Mouse (Mus musculus): Measurements from ENCODE around the gene Foxn4.

Foxn4 gene

DNA sequence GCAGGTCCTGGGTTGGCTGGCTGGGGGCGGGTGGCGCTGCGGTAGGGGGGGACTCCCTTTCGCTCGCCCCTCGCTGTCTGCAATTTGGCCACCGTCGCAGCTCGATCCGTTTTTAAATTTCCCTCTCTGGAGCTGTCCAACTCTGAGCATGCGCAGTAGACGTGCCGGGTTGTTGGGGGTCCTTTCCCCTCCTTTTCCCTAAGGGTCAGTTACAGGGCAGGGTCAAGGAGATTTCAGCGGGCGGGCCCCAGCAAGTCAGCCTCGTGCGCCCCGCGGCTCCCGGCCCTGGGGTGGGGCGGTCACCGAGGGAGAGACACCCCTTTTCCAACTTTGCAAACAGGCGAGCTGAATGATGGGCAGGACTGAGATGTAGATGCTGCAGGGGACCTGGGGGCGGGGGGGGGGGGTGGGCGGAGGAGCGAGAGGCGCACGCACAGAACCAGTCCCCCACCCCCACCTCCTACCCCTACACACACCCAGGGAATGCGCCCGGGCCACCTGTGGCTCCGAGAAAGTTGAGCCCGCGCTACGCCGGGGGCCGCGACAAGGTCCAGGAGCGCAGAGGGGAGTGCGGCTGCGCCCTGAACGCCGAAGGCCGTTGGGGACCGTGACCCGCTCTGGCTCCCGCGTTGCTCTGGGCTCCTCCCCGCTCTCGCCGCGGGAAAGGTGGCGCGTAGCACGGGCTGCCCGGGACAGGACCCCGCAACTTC lies at the start of gene Foxn4:
Gene Foxn4, minus strand, starts transcription at position 115 of the 710 bp plus-strand sequence.
- no peak for DNase-seq (ENCODE audit: low spot score)

DNA sequence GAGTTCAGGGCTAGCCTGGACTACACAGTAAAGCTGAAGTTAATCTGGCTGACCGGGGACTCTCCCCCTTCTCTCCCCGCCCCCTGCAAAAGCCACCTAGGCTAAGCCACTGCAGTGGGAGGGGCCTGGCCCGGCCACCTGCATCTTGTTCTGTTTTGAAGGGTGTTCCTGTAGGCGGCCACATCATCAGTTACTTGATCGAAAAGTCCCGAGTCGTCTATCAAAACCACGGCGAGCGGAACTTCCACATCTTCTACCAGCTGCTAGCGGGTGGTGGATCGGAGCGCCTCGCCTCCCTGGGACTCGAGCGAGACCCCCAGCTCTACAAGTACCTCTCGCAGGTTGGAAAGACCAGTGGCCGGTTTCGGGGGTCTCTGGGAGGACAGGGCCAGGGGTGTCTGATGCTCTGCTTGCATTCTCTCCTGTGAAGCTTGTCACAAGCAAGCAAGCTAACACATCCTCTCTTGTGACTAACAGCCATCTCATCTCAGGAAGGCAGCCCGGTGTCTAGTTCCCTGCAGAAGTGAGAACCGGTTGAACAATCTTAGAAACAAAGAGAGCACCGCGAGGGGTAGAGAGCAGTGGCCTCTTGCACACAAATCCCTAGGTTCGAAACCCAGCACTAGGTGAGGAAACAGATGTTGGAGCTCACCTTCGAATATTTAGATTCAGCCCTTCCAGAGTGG lies 49.6 kb upstream of the Foxn4 start:
- DNase-seq (ENCODE audit: low spot score): no peak

DNA sequence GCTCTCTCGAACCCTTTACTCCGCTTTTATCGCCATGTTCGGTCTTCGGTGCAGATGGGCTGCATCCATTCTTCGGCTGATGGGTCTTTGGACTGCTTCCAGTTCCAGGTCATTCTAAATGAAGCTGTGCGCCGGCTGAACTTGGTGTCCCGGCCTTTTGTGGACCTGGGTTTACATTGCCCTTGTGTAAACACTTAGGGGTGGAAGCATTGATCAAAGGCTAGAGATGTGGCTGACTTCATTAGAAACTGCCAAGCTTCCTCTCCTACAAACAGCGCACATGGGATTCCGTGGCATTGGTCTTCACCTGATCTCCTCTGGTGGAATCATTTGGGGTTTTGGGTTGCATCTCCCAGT lies 36.1 kb upstream of the Foxn4 start:
- DNase-seq (ENCODE audit: low spot score): no peak

DNA sequence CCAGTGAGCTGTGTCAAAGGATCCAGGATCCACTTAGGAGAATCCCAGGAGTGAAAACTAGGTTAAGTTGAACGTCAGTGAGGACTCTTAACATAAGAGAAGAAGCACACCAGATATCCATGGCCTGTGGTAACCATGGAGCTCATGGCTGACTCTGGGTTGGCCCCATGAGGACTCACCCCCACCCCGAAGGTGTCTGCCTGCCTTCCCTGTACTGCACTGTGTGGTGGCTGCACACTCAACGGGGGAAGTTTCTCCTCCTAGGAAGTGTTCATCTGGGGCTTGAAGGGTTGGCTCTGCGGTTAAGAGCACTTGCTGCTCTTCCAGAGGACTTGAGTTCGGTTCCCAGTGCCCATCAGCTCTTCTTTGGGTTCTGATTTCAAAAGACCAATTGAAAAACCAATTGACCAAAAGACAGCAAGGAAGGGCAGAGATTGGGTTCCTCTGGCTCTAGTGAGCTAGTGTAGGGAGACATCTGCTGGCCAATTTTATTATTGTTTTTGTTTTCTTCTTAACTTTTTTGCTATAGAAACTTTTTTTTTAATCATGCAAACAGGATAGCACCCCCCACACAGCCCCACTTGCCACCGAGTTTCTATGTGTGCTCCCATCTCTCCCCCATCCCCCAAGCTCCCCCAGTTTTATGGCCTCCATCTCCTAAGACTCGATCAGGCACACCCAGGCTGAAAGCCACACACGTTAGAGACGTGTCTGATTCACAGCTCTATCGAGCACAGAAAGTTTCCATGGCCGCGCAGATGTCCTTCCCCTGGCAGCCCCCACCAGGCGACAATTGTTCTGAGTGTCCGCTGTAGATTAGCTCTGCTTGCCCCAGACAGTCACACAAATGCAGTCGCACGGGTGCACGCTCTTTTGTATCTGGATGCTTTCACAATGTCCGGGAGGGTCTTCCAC lies 35.4 kb upstream of the Foxn4 start:
- DNase-seq (ENCODE audit: low spot score): no peak

DNA sequence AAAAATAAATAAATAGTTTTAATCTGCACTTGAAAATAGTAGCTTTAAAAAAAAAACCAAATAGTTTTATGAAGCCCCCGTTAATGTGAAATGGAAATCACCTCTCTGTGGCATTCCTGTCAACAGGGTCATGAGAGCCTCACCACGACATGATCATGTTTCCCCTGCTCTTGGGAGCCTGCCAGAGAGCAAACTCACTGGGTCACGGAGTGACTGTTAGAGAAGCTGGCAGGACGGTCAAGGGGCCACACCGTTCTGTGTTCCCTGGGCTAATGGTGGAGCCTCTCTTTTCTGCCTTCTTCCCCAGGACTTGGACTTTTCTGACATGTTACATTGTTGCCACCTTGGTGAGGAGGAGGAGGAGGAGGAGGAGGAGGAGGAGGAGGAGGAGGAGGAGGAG lies 32.9 kb upstream of the Foxn4 start:
- no peak for DNase-seq (ENCODE audit: low spot score)

DNA sequence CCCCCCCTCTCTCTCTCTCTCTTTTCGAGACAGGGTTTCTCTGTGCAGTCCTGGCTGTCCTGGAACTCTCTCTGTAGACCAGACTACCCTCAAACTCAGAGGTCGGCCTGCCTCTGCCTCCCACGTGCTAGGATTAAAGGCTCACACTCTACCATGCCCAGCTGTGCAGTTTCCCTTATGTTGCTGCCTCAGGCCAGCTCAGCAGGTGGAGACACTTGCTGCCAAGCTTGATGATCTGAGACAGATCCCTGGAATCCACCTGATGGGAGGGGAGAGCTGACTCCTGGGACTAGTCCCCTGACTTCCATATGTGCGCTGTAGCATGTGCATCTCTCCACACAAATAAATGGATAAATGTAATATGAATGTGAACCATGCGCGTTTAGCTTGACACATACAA lies 29.6 kb upstream of the Foxn4 start:
- DNase-seq (ENCODE audit: low spot score): no peak

DNA sequence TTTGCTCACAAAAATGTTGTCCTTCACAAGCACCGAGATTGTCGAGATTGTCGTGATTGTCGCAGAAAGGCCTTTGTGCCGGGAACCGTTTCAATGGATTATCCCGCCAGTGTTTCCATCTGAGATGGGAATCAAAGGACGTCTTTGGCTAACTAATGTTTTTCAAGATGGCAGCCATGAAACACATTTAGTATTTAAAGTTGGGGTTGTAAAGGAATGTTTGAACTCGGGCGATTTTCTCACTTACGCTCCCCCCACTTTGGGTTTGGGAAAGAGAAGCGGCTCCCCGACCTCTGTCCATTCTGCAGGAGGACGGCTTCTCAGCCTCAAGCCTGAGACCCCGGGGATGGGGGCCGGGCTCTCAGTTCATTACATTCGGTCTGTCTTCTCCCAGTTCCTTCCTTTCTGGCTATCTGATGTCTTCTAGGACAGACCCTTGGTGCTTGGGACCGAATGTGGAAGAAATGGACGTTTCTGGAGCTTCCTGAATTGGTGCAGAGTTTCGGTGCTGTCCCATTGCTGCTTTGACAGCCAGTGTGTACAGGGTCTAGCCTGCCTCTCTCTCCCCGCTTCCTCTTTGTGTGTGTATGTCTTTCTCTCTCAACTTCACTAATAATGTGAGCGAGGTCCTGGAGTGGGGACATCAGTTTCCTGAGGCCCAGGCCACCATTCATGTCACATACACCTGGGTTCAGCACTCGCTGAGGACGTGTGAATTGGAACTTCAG lies 26.4 kb upstream of the Foxn4 start:
- DNase-seq (ENCODE audit: low spot score): no peak

DNA sequence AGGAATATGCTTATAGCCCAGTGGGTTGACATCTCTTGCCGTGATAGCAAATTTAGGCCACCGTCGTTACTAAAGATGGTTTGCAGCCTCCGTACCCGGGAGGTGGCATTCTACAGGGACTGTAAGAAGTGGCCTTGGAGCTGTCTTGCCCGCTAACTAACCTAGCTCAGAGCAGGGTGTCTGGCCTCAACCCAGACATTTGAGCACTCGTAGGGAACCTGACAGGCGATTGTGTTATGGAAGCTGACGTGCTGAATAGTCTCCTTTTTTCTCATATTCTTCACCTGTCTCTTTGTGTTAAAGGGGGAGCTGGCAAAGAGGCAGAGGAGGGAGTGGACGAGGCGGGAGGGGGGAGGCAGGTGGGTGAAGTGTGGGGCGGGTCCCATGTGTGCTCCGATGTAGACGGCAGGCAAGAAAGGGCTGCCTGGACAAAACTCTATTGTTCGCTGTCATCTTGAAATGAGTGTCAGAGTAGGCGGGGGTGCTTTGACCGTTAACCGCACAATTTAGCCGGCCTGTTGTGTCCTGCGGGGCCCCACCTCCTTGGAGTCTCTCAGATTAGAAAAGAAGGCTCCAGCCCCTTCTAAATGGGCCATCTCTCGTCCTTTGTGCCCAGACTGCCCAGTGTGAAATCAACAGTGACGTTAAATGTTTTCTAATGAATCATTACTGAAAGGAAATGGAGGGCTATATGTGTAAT lies 25.7 kb upstream of the Foxn4 start:
- no peak for DNase-seq (ENCODE audit: low spot score)

DNA sequence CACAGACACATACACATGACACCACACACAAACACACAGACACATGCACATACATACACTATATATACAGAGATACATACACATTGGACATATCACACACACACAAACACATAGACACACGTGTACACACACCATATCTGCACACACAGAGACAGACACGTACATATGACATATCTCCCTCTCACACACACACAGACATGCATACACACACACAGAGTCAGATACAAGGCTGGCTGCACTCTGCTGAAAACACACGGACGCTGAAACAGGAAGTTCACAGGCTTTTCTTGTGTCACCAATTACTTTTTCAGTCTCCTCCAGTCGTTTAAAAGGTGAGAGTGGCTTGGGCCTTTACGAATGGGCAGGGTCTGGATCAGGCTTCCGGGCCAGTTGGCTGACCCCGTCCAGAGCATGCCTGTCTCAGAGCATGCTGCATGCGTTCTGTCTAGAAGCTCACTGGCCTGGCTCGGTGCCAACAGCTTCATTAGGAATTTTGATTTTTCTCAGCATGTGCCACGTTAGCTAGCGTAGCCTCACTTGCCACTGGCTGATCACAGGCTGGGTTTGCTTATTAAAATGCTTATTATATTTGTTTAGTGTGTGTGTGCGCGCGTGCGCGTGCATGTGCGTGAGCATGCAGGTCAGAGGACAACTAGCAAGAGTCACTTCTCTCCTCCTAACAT lies 24.7 kb upstream of the Foxn4 start:
- no peak for DNase-seq (ENCODE audit: low spot score)

DNA sequence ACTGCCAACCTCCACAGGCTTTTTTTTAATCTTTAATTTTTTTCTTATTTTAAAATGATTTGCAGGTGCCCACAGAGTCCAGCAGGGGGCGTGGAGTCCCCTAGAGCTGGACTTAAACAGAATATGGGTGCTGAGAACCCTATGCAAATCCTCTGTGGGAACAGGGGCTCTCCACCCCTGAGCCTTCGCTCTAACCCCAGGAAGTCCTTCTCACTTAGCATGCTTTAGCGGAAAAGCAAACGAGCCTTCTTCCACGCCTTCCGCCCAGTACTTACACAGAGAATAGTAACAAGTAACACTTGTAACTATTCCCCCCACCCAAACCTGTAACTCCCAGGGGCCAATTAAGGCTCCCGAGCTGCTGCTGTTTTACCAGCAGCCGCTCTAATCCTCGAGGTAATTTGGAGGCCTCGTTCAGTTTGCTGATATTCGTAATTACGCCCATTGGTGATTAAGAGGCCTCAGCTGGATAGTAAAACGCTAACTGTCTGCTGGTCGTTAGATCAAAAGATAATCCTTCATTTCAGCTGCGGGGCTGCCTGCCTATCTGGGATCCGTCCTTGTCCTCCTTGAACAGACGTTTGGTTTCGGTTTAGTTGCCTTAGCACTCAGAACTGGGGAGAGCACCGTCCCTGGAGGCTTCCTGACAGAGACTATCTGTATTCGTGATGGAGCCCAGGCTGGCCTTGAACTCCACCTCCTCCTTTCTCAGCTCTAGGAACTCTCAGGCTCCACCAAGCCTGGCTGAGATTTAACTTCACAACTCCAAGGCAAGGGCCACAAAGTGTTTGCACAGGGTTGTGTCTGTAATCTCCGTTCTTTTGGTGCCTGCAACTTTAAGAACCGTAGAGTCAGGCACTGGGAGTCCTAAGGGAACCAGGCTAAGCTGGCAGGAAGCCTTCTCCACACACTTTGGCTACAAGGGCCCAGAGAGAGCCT lies 23.4 kb upstream of the Foxn4 start:
- DNase-seq (ENCODE audit: low spot score): peak; percentile 59

DNA sequence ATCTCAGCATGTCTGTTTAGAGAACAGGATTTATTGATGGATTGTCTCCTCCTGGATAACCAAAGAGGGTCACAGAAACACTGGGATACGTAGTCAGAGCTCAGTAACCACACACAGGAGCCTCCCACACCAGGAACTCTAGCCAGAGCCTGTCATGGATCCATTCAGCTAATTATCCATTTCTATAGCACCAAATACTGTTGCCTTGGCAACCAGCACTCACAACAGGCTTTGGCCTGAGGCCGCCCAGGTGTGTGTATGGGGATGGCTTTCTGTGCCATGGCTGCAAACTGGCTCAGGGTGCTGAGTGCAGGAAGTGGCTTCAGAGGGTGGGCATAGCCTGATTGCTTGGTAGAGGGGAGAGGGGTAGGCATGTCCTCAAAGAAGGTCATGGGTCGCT lies 16.4 kb upstream of the Foxn4 start:
- no peak for DNase-seq (ENCODE audit: low spot score)

DNA sequence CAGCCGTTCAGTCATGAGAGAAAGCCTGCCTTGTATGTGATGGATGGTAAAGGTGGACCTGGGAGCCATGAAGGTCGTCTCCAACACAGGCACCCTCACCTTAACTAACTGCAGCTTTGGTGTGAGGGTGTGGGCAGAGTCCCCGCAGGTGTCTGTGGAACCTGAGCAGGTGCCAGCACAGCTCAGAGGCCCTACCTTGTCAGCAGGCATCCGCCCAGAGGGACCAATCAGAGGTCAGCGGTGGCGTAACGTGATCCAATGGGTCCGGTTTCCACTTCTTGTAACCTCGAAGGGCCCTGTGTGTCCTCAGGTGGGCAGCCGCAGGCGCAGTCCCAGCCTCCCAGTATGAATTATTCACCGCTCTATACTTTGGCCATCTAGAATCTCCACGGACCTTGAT lies 15.3 kb upstream of the Foxn4 start, which contains the start of gene Myo1h:
Gene Myo1h, plus strand, starts transcription at position 293 of the 400 bp plus-strand sequence.
- DNase-seq (ENCODE audit: low spot score): no peak

DNA sequence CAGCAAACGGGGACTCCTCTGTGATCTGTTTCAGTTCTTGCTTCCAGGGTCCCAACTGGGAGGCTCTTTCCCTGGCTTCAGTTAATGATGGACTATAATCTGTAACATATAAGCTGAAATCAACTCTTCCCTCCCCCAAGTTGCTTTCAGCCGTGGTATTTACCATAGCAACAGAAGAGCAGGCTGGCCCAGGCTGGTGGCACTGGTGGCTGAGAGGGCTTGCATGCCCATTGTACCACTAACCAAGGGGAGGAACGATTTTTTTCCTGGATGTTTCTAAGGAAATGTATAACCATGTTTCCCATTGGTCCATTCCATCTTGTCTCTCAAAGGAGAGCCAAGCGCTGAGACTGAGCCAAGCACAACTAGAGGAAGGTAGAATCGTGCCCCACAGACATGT lies 14.8 kb upstream of the Foxn4 start:
- DNase-seq (ENCODE audit: low spot score): no peak

DNA sequence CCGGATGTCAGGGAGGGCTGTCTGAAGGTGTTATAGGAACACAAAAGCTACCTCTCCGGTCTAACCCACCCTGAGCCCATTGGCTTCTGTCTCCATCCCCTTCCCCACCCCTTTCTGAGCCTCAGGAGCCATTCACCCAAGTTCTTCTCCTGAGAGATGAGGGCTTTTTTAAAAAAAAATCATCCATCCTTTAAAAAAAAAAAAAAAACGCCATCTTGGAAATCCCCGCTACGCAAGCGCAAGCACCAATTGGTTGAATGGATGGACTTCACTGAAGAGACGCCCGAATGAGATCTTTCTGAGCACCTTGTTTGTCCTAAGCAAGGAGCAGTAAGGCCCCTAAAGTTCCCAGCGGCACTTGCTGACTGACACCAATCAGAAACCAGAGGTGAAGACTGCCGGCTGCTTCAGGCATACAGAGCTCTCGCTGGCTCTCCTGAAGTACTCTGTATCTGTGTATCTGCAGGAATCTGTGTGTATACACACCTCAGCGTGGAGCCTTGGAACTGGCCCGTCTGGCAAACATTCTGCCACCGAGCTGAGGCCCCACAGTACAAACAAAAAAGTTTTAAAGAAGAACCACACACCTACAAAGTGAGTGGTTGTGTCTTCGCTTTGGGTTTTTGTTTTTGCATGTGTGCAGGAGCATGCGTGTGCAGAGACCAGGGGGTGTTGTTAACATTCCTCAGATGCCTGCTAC lies 13.4 kb upstream of the Foxn4 start:
- DNase-seq (ENCODE audit: low spot score): no peak

DNA sequence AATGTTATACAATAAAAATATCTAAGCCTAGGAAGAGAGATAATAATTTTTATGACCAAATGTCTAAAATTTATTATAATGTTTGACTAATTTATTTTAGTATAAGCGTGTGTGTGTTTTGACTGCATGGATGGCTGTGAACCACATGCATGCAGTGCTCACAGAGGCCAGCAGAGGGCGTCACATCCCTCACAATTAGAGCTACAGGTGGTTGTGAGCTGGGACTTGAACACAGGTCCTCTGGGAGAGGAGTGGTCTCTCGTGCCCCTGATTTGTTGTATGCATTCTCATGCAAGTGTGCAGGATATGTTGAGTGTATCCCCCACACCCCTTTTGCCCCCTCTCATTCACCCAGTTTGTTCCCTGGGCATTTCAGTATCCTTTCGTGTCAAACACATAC lies 12.5 kb upstream of the Foxn4 start:
- DNase-seq (ENCODE audit: low spot score): peak; percentile 39

DNA sequence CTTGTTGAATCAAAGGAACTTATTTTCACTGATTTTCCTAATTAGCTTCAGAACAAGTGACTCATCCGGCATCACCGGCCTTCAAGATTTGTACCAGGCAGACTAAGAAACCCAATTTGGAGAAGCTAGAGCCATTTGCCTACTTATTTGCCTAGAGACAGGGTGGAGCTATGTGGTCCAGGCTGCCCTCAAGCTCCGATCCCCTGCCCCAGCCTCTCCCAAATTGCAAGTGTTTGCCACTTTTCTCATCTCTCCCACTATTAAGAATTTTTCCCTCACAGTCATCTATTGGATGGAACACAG lies 11.7 kb upstream of the Foxn4 start:
- DNase-seq (ENCODE audit: low spot score): no peak

DNA sequence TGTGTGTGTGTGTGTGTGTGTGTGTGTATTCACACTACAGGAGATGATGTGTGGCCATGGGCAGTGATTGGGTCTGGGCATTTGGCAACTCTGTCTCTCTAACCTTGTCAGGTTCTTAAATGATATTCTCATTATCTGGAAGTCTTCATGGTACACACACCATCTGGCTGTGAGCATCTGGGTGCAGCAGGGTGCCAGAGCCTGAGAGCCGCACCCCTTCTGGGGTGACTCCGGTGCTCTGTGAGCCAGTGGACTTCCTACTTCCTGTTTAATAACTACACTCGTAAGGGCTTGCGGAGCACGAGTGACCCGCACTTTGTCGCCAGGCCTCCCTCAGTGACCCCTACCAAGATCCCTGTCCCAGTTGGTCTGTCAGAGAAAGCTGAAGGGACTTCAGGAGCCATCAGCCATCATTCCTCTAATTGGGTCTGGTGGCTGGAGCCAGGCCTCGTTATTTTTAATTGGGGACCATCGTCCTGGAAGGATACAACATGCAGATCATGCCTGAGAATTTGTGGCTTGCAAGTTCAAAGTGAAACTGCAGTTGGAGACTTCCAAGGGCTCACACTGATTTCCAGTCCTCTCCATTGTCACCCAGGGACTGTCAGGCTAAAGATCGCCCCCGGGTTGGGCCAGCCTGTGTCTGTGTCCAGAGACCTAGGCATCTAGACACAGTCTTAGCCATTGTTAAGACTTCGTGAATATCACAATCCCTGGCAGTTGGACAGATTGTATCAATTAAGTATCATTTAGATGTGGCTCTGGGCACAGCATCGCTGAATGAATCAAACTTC lies 11.2 kb upstream of the Foxn4 start:
- no peak for DNase-seq (ENCODE audit: low spot score)

DNA sequence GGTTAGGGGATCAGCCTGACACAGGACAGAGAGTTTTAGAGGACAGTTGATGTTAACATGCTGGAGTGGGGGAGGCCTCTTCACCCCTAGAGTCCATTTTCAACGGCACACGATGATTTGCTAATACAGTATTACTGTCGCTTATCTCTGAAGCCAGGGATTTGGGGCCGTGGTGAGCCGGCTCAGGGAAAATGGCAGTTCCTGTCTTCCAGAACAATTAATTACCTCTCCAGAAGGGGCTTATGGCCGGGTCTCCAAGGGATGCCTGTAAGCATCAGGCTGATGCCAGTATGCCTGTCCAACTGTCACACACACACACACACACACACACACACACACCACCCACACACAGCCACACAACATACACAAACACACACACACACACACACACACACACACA lies 8.7 kb upstream of the Foxn4 start:
- no peak for DNase-seq (ENCODE audit: low spot score)
